Mouse (Mus musculus) cerebellum, adult (tissue): ENCODE data around the gene Col4a5.

Experiments
- ATAC-seq: cut with Nextera tagmentation; 2 replicates; pipeline ENCODE4 v1.9.2; 2017; ENCODE audit warnings: mild to moderate bottlenecking, moderate library complexity, mixed read lengths; ENCODE audit not compliant: insufficient number of reproducible peaks, low FRiP score, low TSS enrichment

The Col4a5 gene

GRCm38 (mm10) chrX:141475110-141475509 lies at the start of gene Col4a5:
TSS of gene Col4a5 (plus strand) at chrX:141475385.
- ATAC-seq = no peak

- no peak for ATAC-seq
Observed at GRCm38 (mm10) chrX:141436780-141437179, 38.4 kb upstream of the Col4a5 start.

- ATAC-seq = no peak
Observed at GRCm38 (mm10) chrX:141439423-141439822, 35.8 kb upstream of the Col4a5 start.

GRCm38 (mm10) chrX:141447936-141448335 lies 27.2 kb upstream of the Col4a5 start:
- no peak for ATAC-seq

- ATAC-seq = no peak
Observed at GRCm38 (mm10) chrX:141473470-141474302, 1.5 kb upstream of the Col4a5 start, which contains the start of gene Col4a6. TSS of gene Col4a6 (minus strand) at chrX:141474076.

- ATAC-seq = no peak
Observed at GRCm38 (mm10) chrX:141475566-141476327, 562 bp downstream of the Col4a5 start.

GRCm38 (mm10) chrX:141494545-141494944 lies 19.4 kb downstream of the Col4a5 start:
- ATAC-seq = no peak

GRCm38 (mm10) chrX:141503125-141503524 lies 27.9 kb downstream of the Col4a5 start:
- ATAC-seq = no peak

GRCm38 (mm10) chrX:141533447-141533846 lies 58.3 kb downstream of the Col4a5 start:
- ATAC-seq = no peak

GRCm38 (mm10) chrX:141547471-141547870 lies 72.3 kb downstream of the Col4a5 start:
- no peak for ATAC-seq

GRCm38 (mm10) chrX:141590242-141590641 lies 115.1 kb downstream of the Col4a5 start:
- ATAC-seq = no peak

- ATAC-seq = no peak
Observed at GRCm38 (mm10) chrX:141721725-141722124, 246.5 kb downstream of the Col4a5 start.

GRCm38 (mm10) chrX:141723936-141724335 lies 248.8 kb downstream of the Col4a5 start:
- ATAC-seq = no peak

- no peak for ATAC-seq
Observed at GRCm38 (mm10) chrX:141724391-141724891, 249.3 kb downstream of the Col4a5 start.

GRCm38 (mm10) chrX:141724937-141725918 lies 250.0 kb downstream of the Col4a5 start, which contains the start of gene Irs4:
TSS of gene Irs4 (minus strand) at chrX:141725263.
- no peak for ATAC-seq

- no peak for ATAC-seq
Observed at GRCm38 (mm10) chrX:141729570-141729969, 254.4 kb downstream of the Col4a5 start.
